Mouse (Mus musculus): ENCODE measurements around the gene Zfp988.
"Not testable (repeated sequence)": the region's sequence is repeated elsewhere in the genome, so short reads cannot be mapped to it uniquely, and the experiment has no call there.

DNA sequence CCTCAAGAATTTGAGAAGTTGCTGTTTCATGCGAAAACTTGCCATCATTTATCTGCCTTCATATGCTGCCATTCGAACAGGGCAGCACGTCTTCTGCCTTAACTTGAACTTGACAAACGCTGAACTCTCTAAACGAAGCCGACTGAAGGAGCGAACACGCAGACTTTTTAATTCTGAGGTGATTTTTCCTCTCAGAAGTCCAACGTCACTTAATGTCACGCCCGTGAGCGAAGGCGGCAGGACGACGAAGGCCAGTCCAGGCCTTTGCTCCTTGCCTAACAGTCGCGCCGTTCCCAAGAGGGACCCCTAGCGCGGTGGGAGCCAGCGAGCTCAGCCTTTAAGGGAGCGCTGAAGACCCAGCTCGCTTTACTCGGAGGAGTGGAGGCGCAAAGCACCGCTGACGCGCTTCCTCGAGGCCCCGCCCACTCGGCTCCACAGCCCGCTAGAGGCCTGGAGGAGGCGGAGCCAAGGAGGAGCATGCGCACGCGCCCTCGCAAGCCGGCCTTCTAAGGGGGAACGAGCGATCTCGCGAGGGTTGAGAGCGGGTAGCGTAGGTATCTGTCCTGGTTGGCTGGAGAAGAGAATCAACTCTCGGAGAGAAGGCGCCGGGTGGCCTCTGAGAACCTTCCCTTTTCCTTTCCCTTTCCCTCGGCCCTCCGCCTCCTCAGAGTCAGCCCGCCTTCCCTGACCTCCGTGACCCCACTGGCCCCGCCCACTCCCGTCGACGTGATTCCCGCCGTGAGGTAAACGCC is 30.3 kb upstream of the Zfp988 start:
- not testable (repeated sequence) for TF ChIP-seq SMC3 (IDR thresholded peaks at IDR 0.05; ENCODE audit: low read depth, low read length); MAZ (IDR thresholded peaks at IDR 0.05; ENCODE audit: low read depth, low read length); MAX (IDR thresholded peaks at IDR 0.05; ENCODE audit: low read length); IRF4 (IDR thresholded peaks at IDR 0.05; ENCODE audit: low read depth, low read length); CHD1 (IDR thresholded peaks at IDR 0.05; ENCODE audit: low read depth, low read length); ZNF384 (IDR thresholded peaks at IDR 0.05; ENCODE audit: low read depth, low read length); HCFC1 (IDR thresholded peaks at IDR 0.05; ENCODE audit: low read depth, low read length); NRF1 (IDR thresholded peaks at IDR 0.05; ENCODE audit: low read depth, low read length); PAX5 (IDR thresholded peaks at IDR 0.05; ENCODE audit: low read length); TCF12 (IDR thresholded peaks at IDR 0.05; ENCODE audit: low read depth, low read length); CTCF (conservative IDR thresholded peaks at IDR 0.05 in 1 of 2, IDR thresholded peaks at IDR 0.05 in 1 of 2; ENCODE audit: low read depth in 2 of 2, low read length in 2 of 2); USF2 (conservative IDR thresholded peaks at IDR 0.05; ENCODE audit: low read depth, low read length)
